Mouse (Mus musculus): ENCODE measurements around the gene Alox12b.
A peak's percentile ranks its signal among the peaks of the same experiment; 100 is the strongest.

Alox12b gene

GRCm38 (mm10) chr11:69179512-69179911, 22.7 kb downstream of the Alox12b start:
- DNase-seq: no peak

- no peak for DNase-seq
Measured at GRCm38 (mm10) chr11:69180120-69180519, 23.3 kb downstream of the Alox12b start.

- no peak for DNase-seq
Measured at GRCm38 (mm10) chr11:69185031-69185430, 28.2 kb downstream of the Alox12b start.

GRCm38 (mm10) chr11:69185936-69186335, 29.1 kb downstream of the Alox12b start:
- no peak for DNase-seq

GRCm38 (mm10) chr11:69192840-69193239, 36.1 kb downstream of the Alox12b start:
- peak; percentile 39 for DNase-seq

GRCm38 (mm10) chr11:69196766-69197165, 40.0 kb downstream of the Alox12b start:
- no peak for DNase-seq

GRCm38 (mm10) chr11:69197194-69197593, 40.4 kb downstream of the Alox12b start:
- DNase-seq: no peak

- DNase-seq: no peak
Measured at GRCm38 (mm10) chr11:69197743-69198142, 41.0 kb downstream of the Alox12b start, which contains the start of gene Alox8. Alox8 (minus strand) TSS chr11:69197843.

GRCm38 (mm10) chr11:69199251-69199650, 42.5 kb downstream of the Alox12b start:
- DNase-seq: no peak

GRCm38 (mm10) chr11:69200231-69200630, 43.4 kb downstream of the Alox12b start:
- no peak for DNase-seq

- no peak for DNase-seq
Measured at GRCm38 (mm10) chr11:69202469-69203230, 45.9 kb downstream of the Alox12b start.

GRCm38 (mm10) chr11:69211431-69211830, 54.6 kb downstream of the Alox12b start:
- DNase-seq: peak; percentile 39

- no peak for DNase-seq
Measured at GRCm38 (mm10) chr11:69217411-69217810, 60.6 kb downstream of the Alox12b start.

GRCm38 (mm10) chr11:69218661-69219060, 61.9 kb downstream of the Alox12b start:
- DNase-seq: no peak

All from right cerebral cortex, postnatal 4 days (tissue).